Mouse (Mus musculus) kidney, adult 2 months (tissue): ENCODE data around the gene 1700001C19Rik.

Source experiments
- CTCF ChIP-seq: fragments of 200-500 bp; conservative IDR thresholded peaks from 2 replicates; pipeline ENCODE4 v1.5.1; 2011; ENCODE audit warnings: low read depth, mild to moderate bottlenecking, control low read depth, low read length, moderate library complexity, mixed read lengths; ENCODE audit not compliant: insufficient read depth, insufficient read length
- POLR2A ChIP-seq: fragments of 200-500 bp; IDR thresholded peaks from one replicate; pipeline ENCODE4 v1.6.1; 2011; ENCODE audit warnings: low read depth, low read length, control low read depth

GRCm38 (mm10) chr17:47428831-47429304, 8.3 kb downstream of the 1700001C19Rik start:
- peak; percentile 55 for TF ChIP-seq CTCF
- TF ChIP-seq POLR2A: no peak
